Mouse (Mus musculus) CH12.LX (cell line): ENCODE measurements around the gene Aff1. TPM values are rescaled to one million over a fixed set of nuclear protein-coding genes. Genes with fewer than 3 reads are reported as not detected.

Experiments used
- DNase-seq: peaks from one replicate; pipeline ENCODE4 v3.0.0-alpha.2; 2013; ENCODE audit errors: extremely low read depth
- H3K27ac ChIP-seq: 2 replicates; pipeline ENCODE4 v1.5.1; 2012; ENCODE audit warnings: low read depth, mild to moderate bottlenecking, control low read depth, moderate library complexity; ENCODE audit not compliant: insufficient read depth
- H3K27me3 ChIP-seq: replicated peaks from 2 replicates; pipeline ENCODE3; 2012; ENCODE audit warnings: inconsistent platforms
- H3K36me3 ChIP-seq, 2 experiments: replicated peaks in 1 of 2; 2 replicates each; pipeline versions ENCODE3 to v1.6.1; 2012; ENCODE audit warnings: inconsistent platforms in 1 of 2, low read length in 1 of 2, mild to moderate bottlenecking in 1 of 2, mixed read lengths in 1 of 2, moderate library complexity in 1 of 2; ENCODE audit not compliant: control insufficient read depth in 1 of 2, insufficient read depth in 1 of 2
- H3K4me1 ChIP-seq, 2 experiments: 2 replicates each; pipeline ENCODE4 v1.6.1; 2012; ENCODE audit warnings: inconsistent platforms in 1 of 2, moderate library complexity in 1 of 2; ENCODE audit not compliant: insufficient read depth in 2 of 2, control insufficient read depth in 1 of 2
- H3K4me2 ChIP-seq: 2 replicates; pipeline ENCODE4 v1.6.1; 2012; ENCODE audit warnings: low read depth, mild to moderate bottlenecking, control low read depth; ENCODE audit not compliant: poor library complexity, insufficient read depth, severe bottlenecking
- H3K4me3 ChIP-seq, 3 experiments: fragments of 150-350 bp in 1 of 3; sonication (generic) in 1 of 3; replicated peaks in 1 of 3; 2 replicates each; pipeline versions ENCODE3 to v1.5.1; 2011 to 2012; ENCODE audit warnings: low read depth in 2 of 3, low read length in 2 of 3, mild to moderate bottlenecking in 2 of 3, moderate library complexity in 2 of 3, control low read depth in 1 of 3, improper control_type of control experiment in 1 of 3, inconsistent platforms in 1 of 3, mixed read lengths in 1 of 3; ENCODE audit not compliant: poor library complexity in 1 of 3
- H3K79me2 ChIP-seq: replicated peaks from 2 replicates; pipeline ENCODE4 v1.6.1; 2012; ENCODE audit warnings: mild to moderate bottlenecking, moderate library complexity; ENCODE audit not compliant: control insufficient read depth, poor library complexity, insufficient read depth, severe bottlenecking; ENCODE audit errors: extremely low read depth
- H3K9ac ChIP-seq: 2 replicates; pipeline ENCODE4 v1.6.1; 2012; ENCODE audit warnings: low read depth, mild to moderate bottlenecking, control low read depth, moderate library complexity; ENCODE audit not compliant: insufficient read depth
- H3K9me3 ChIP-seq: replicated peaks from 2 replicates; pipeline ENCODE3; 2012; ENCODE audit warnings: low read length, inconsistent platforms, mixed read lengths
- BHLHE40 ChIP-seq: IDR thresholded peaks from 2 replicates; pipeline ENCODE4 v1.6.1; 2011; ENCODE audit warnings: mild to moderate bottlenecking, low read depth, low read length, improper control_type of control experiment
- CHD1 ChIP-seq: IDR thresholded peaks from 2 replicates; pipeline ENCODE4 v1.6.1; 2012; ENCODE audit warnings: low read depth, low read length, improper control_type of control experiment, inconsistent platforms
- CHD2 ChIP-seq: IDR thresholded peaks from 2 replicates; pipeline ENCODE4 v1.6.1; 2011; ENCODE audit warnings: low read length, improper control_type of control experiment
- E2F4 ChIP-seq: IDR thresholded peaks from 2 replicates; pipeline ENCODE4 v1.6.1; 2011; ENCODE audit warnings: low read depth, low read length, improper control_type of control experiment; ENCODE audit not compliant: insufficient replicate concordance
- ELF1 ChIP-seq: IDR thresholded peaks from 2 replicates; pipeline ENCODE4 v1.6.1; 2014; ENCODE audit warnings: low read depth, mild to moderate bottlenecking, inconsistent platforms, low read length, improper control_type of control experiment
- EP300 ChIP-seq: IDR thresholded peaks from 2 replicates; pipeline ENCODE4 v1.6.1; 2011; ENCODE audit warnings: low read length, improper control_type of control experiment
- ETS1 ChIP-seq: conservative IDR thresholded peaks from 2 replicates; pipeline ENCODE4 v1.6.1; 2012; ENCODE audit warnings: low read depth, mild to moderate bottlenecking, inconsistent platforms, low read length, improper control_type of control experiment, moderate library complexity
- HCFC1 ChIP-seq: IDR thresholded peaks from 2 replicates; pipeline ENCODE4 v1.6.1; 2012; ENCODE audit warnings: low read depth, mild to moderate bottlenecking, inconsistent platforms, low read length, improper control_type of control experiment
- IRF4 ChIP-seq: IDR thresholded peaks from 2 replicates; pipeline ENCODE4 v1.6.1; 2014; ENCODE audit warnings: low read depth, mild to moderate bottlenecking, inconsistent platforms, low read length, improper control_type of control experiment
- MAFK ChIP-seq: IDR thresholded peaks from 2 replicates; pipeline ENCODE4 v1.6.1; 2011; ENCODE audit warnings: low read length, improper control_type of control experiment; ENCODE audit not compliant: insufficient replicate concordance
- MAX ChIP-seq: IDR thresholded peaks from 2 replicates; pipeline ENCODE4 v1.6.1; 2011; ENCODE audit warnings: low read length, improper control_type of control experiment
- MAZ ChIP-seq: IDR thresholded peaks from 2 replicates; pipeline ENCODE4 v1.6.1; 2012; ENCODE audit warnings: low read depth, mild to moderate bottlenecking, inconsistent platforms, low read length, improper control_type of control experiment, moderate library complexity
- MEF2A ChIP-seq: IDR thresholded peaks from 2 replicates; pipeline ENCODE4 v1.6.1; 2014; ENCODE audit warnings: low read depth, mild to moderate bottlenecking, inconsistent platforms, low read length, improper control_type of control experiment, borderline replicate concordance
- MYC ChIP-seq: IDR thresholded peaks from 2 replicates; pipeline ENCODE4 v1.6.1; 2011; ENCODE audit warnings: low read depth, mild to moderate bottlenecking, improper control_type of control experiment, low read length
- POLR2A ChIP-seq: IDR thresholded peaks from 2 replicates; pipeline ENCODE4 v1.6.1; 2011; ENCODE audit warnings: low read depth, mild to moderate bottlenecking, improper control_type of control experiment, low read length
- POLR2AphosphoS2 ChIP-seq: IDR thresholded peaks from 2 replicates; pipeline ENCODE4 v1.6.1; 2011; ENCODE audit warnings: low read depth, low read length, improper control_type of control experiment
- SIN3A ChIP-seq: IDR thresholded peaks from 2 replicates; pipeline ENCODE4 v1.6.1; 2012; ENCODE audit warnings: low read length, improper control_type of control experiment, inconsistent platforms
- SMC3 ChIP-seq: IDR thresholded peaks from 2 replicates; pipeline ENCODE4 v1.6.1; 2011; ENCODE audit warnings: low read depth, low read length, improper control_type of control experiment
- TBP ChIP-seq: conservative IDR thresholded peaks from 2 replicates; pipeline ENCODE4 v1.6.1; 2011; ENCODE audit warnings: low read depth, low read length, improper control_type of control experiment
- TCF12 ChIP-seq: IDR thresholded peaks from 2 replicates; pipeline ENCODE4 v1.6.1; 2014; ENCODE audit warnings: low read depth, mild to moderate bottlenecking, inconsistent platforms, low read length, improper control_type of control experiment
- USF2 ChIP-seq: conservative IDR thresholded peaks from 2 replicates; pipeline ENCODE4 v1.6.1; 2011; ENCODE audit warnings: low read depth, low read length, improper control_type of control experiment
- dilution Hi-C: fragments of 300-500 bp; cut with MboI; formaldehyde crosslinking; loops from 2 replicates; pipeline ENCODE4 v1.14.3; 2020; ENCODE audit warnings: low sequenced_read_pairs; ENCODE audit not compliant: extremely low pct_unique_long_range_greater_than_20kb, extremely low pct_ligation_motif_present
- in situ Hi-C: fragments of 300-500 bp; cut with MboI; formaldehyde crosslinking; loops from 3 replicates; pipeline ENCODE4 v1.14.3; 2019; ENCODE audit warnings: low sequenced_read_pairs, low pct_ligation_motif_present, low pct_unique_long_range_greater_than_20kb, mixed read lengths
- polyA plus RNA-seq: library from polyadenylated mRNA; unstranded; fragments of >175 nt; gene quantifications from 2 replicates; pipeline ENCODE4 v1.2.1, GENCODE M21; 2012; ENCODE audit warnings: low read depth; ENCODE audit not compliant: insufficient read length
- total RNA-seq, 2 experiments: library from RNA; depleted of rRNA; stranded (reverse); fragments of 300-350 nt in 1 of 2; fragments of >200 nt in 1 of 2; gene quantifications; 2 replicates each; pipeline ENCODE4 v1.2.3; 2012 to 2014

Gene Aff1
- total and polyA plus RNA-seq, 3 experiments = 13.2 to 38.9 (median 21.8) TPM

DNA sequence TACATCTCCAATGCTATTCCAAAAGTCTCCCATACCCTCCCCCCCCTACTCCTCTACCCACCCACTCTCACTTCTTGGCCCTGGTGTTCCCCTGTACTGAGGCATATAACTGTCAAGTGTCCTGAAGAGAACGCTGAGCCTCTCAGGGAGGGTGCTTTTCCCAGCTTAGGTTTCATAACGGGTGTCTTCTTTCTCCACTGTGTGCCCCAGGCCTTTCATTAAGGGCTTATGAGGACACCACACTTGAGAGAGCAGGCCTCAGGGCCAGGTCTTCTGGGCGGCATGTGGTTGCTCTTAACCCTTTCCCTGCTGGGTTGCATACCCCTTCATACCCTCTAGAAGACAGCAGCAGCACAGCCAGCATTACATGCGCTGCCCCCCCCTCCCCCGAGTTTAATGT lies 154.4 kb downstream of the Aff1 start:
- dilution Hi-C loops = no loop called here
- H3K27ac ChIP-seq = no peak overlapping the region
- no peaks in the 10 kb centered on the region; the same call in 1 of the 2 replicates for H3K79me2 ChIP-seq
- H3K4me3 ChIP-seq = no peak overlapping the region
- no peak overlapping the region for H3K4me2 ChIP-seq
- peaks cover 90 to 95% of the 10 kb centered on the region in 2 experiments for H3K36me3 ChIP-seq
- H3K9me3 ChIP-seq = no peaks in the 10 kb centered on the region
- in situ Hi-C loops = no loop called here
- peaks cover 4 to 21% of the 10 kb centered on the region in 2 experiments for H3K4me1 ChIP-seq
- H3K9ac ChIP-seq = no peak overlapping the region
- TF ChIP-seq POLR2A (no peak), MAFK (no peak), POLR2AphosphoS2 (no peak), ELF1 (no peak), IRF4 (no peak)
- no peak for DNase-seq
- no peaks in the 10 kb centered on the region for H3K27me3 ChIP-seq

DNA sequence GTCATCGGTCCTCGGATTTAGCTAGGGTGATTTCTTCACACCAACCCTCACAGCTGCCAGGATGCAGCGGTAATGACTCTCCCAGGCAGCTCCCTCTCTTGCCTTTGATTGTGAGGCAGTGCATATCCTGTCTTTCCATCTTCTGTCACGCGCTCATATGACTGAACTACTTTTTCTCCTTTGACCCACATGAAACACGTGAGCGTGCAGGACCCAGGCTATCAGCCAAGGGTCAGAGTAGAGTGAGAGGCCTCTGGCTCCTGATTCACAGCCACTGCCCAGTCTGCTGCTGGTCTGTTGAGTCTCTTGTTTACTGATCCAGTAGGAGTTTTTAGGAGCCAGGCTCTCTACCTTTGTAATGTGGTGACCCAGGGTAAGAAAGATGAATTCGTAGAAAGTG lies 156.4 kb downstream of the Aff1 start:
- DNase-seq = no peak
- Histone ChIP-seq H3K4me1 (peaks cover 13 to 27% of the 10 kb centered on the region in 2 experiments), H3K27me3 (no peaks in the 10 kb centered on the region), H3K4me2 (no peak overlapping the region), H3K9me3 (no peaks in the 10 kb centered on the region), H3K79me2 (no peaks in the 10 kb centered on the region; the same call in 1 of the 2 replicates), H3K4me3 (no peak overlapping the region), H3K27ac (no peak overlapping the region), H3K9ac (no peak overlapping the region), H3K36me3 (peaks cover 82 to 86% of the 10 kb centered on the region in 2 experiments)
- dilution Hi-C loops (no loop called here), in situ Hi-C loops (no loop called here)
- no peak for TF ChIP-seq EP300
- TF ChIP-seq USF2 = no peak
- no peak for TF ChIP-seq MEF2A
- no peak for TF ChIP-seq CHD1
- TF ChIP-seq E2F4 = no peak

DNA sequence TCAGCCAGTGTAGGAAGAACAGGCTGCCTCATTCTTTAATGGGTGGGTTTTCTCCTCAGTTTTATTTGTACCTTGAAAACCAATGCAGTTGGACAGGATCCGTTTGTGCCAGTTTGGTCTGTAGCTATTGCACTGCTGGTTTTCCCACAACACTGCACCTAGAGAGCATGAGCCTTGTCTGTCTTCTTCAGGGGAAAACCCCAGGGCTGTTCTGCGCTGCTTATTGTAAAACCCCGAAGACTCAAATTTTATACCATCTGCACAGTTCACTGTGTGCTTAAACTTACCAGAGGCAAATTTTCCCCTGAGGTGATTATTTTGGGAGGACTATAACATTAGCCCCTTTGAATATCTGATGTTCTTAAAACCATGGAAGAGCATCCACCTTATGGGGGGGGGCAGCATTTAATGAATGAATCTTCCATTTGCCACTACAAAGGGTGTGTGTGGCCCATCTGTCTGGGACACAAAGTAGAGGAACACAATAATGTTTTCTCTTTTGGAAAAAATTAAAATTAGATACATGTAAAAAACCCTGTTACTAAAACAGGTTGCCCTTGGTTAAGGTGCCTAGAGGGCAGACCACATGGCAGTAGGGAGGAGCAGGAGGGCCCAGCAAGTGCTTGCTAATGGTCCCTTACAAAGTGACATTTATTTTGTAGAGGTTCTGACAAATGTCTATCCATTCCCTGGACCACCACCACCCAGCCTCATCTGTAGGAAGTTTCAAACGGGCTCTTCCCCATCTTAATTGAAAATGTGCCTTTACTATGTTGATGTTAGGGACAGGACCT lies 160.8 kb downstream of the Aff1 start:
- dilution Hi-C loops (no loop called here), in situ Hi-C loops (no loop called here)
- DNase-seq = peak; percentile 88
- no peaks in the 10 kb centered on the region for H3K27me3 ChIP-seq
- peaks cover 30 to 56% of the 10 kb centered on the region in 2 experiments for H3K4me1 ChIP-seq
- H3K27ac ChIP-seq = peak overlapping the region; percentile 99
- H3K4me2 ChIP-seq = peak overlapping the region; percentile 67
- H3K36me3 ChIP-seq = peaks cover 58 to 66% of the 10 kb centered on the region in 2 experiments
- H3K9ac ChIP-seq = peak overlapping the region; percentile 51
- TF ChIP-seq E2F4 (no peak), ETS1 (peak; percentile 47), POLR2AphosphoS2 (peak; percentile 53; the same call in 1 of the 2 replicates), IRF4 (no peak; the same call in 1 of the 2 replicates), EP300 (0 out of 2 replicates have a peak, but pooled peaks have one; percentile 41), MYC (peak; percentile 87), BHLHE40 (peak; percentile 18), MAX (peak; percentile 67), MAZ (no peak), TCF12 (peak; percentile 29; the same call in 1 of the 2 replicates), MEF2A (peak; percentile 93), CHD2 (peak; percentile 10; the same call in 1 of the 2 replicates), SIN3A (peak; percentile 57; the same call in 1 of the 2 replicates), SMC3 (no peak), HCFC1 (no peak), TBP (0 out of 2 replicates have a peak, but pooled peaks have one; percentile 30)
- H3K4me3 ChIP-seq = peak overlapping the region in 1 of 3 experiments; percentile 14
- no peaks in the 10 kb centered on the region for H3K9me3 ChIP-seq
- no peaks in the 10 kb centered on the region for H3K79me2 ChIP-seq
